Mouse (Mus musculus) ES-E14 (cell line): ENCODE results near the gene Baz2b.

Source experiments
- CHD2 ChIP-seq: IDR thresholded peaks from 2 replicates; pipeline ENCODE4 v1.6.1; 2014; ENCODE audit warnings: mild to moderate bottlenecking, low read depth, low read length, inconsistent platforms
- HCFC1 ChIP-seq: IDR thresholded peaks from 2 replicates; pipeline ENCODE4 v1.6.1; 2012; ENCODE audit warnings: low read length, inconsistent platforms, borderline replicate concordance; ENCODE audit not compliant: insufficient read depth
- MAFK ChIP-seq: IDR thresholded peaks from 2 replicates; pipeline ENCODE4 v1.6.1; 2014; ENCODE audit warnings: mild to moderate bottlenecking, low read depth, low read length, inconsistent platforms; ENCODE audit not compliant: insufficient read depth
- ZNF384 ChIP-seq: IDR thresholded peaks from 2 replicates; pipeline ENCODE4 v1.6.1; 2012; ENCODE audit warnings: low read depth, low read length, inconsistent platforms

GRCm38 (mm10) chr2:60049351-60049750 lies 160.3 kb downstream of the Baz2b start:
- TF ChIP-seq MAFK (no peak), CHD2 (no peak), ZNF384 (no peak), HCFC1 (no peak)
